Mouse (Mus musculus) monocyte, adult 5-6 weeks (primary cell): ENCODE measurements around the gene Olfr684. TPM values are rescaled to one million over a fixed set of nuclear protein-coding genes. Genes with fewer than 3 reads are reported as not detected.

Experiments
- ATAC-seq: fragments of 153-309, 156-312 bp; replicated peaks from 2 replicates; pipeline ENCODE4 v1.8.0; 2017; ENCODE audit warnings: mild to moderate bottlenecking; ENCODE audit not compliant: low TSS enrichment, insufficient number of reproducible peaks, severe bottlenecking, poor library complexity, low FRiP score
- total RNA-seq: library from RNA; stranded (forward); fragments of 200-1000, 200-491, 200-594 nt; gene quantifications from 3 replicates; pipeline ENCODE4 v1.2.3, GENCODE M21; 2017

The Olfr684 gene
- total RNA-seq, result not detected in 3 replicates

DNA sequence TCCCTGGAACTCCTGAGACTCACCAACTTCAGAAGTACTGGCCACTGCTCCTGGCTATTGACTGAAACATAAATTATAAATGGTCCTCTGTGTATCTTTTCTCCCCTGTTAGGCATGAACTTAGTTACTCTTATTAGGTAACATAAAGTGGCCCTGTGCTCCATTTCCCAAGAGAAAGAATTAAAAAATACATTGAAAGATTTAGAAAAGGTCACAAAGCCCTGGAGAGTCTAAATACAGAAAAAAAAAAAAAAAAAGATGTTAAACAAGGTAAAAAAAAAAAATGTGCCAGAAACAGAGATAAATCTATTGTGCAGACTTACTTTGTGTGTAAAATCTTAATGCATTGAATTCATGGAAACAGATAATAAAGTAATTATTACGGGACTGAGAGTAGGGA is at the start of gene Olfr684:
Gene Olfr684 (minus strand): TSS at position 101 of the 400 bp plus-strand sequence.
- no peak for ATAC-seq

- no peak for ATAC-seq
Observed at GRCm38 (mm10) chr7:105207385-105207784, 43.9 kb upstream of the Olfr684 start, which contains the start of gene Olfr686. TSS of gene Olfr686 (minus strand) at chr7:105207485.

DNA sequence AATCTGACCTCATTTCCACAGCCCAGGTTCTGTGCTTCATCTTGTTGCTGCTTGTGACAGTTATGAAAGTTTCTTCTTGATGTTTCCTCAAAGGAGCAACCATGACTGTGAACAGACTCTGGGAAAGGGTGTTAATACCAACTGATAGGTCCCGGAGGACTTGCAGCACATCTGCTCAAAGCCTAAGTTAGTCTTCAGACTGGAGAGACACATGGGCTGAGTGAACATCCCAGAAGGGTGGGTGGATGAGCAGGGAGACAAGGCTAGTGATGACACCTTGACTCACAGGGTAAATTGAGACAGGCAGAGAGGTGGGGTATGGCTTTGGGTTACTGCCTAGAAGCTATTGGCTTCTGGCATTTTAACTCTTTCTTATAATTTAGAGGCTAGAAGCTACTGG is 22.5 kb upstream of the Olfr684 start, which contains the start of gene Olfr685:
Gene Olfr685 (minus strand): TSS at position 101 of the 400 bp plus-strand sequence.
- no peak for ATAC-seq

DNA sequence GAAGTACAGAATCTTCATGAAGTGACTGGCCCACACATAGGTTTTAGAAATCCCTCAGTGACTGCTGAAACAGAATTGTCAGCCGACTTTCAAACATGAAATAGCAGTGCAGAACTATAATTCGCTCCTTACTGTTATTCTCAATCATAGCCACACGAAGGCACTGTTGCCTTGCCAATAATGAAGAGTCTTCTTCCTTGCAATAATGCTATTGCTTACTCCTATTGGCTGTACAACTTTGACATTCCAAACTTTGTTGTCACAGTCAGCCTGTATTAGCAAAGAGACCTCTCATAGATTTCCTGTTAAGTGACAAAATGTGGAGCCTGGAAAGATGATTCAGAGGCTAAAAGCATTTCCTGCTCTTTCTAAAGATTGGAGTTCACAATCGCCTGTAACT is 7.3 kb upstream of the Olfr684 start:
- ATAC-seq, result no peak

GRCm38 (mm10) chr7:105146912-105147311 is 16.5 kb downstream of the Olfr684 start, which contains the start of gene Olfr683:
TSS of gene Olfr683 (minus strand) at chr7:105147012.
- ATAC-seq, result no peak

DNA sequence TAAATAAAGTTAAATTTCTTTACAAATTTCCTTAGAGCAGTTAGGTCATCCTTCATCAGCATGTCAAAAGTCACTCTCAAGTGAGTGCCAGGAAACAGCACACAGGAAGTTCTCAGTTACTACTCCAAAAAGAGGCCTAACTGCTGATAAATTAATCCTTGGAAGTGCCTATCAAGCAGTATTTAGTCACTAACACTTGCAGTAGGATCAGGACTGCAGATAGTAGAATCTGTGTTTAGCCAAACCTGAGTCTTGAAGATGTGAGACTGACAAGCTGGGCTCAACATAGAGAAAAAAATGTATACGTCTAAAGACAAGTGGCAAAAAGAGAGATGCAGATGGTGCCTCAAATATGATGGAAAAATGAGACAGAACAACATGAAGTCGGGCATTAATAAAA is 22.2 kb downstream of the Olfr684 start:
- no peak for ATAC-seq

GRCm38 (mm10) chr7:105116536-105116935 is 46.9 kb downstream of the Olfr684 start, which contains the start of gene Olfr681:
TSS of gene Olfr681 (plus strand) at chr7:105116836.
- ATAC-seq, result no peak

Other genes with a start within 250 kb of the Olfr684 start
- not detected in 3 replicates for gene Olfr667, start 242.2 kb downstream of the Olfr684 start, total RNA-seq
- gene Olfr668, start 235.6 kb downstream of the Olfr684 start, total RNA-seq, result not detected in 3 replicates
- not detected in 3 replicates for gene Olfr669, start 229.4 kb downstream of the Olfr684 start, total RNA-seq
- gene Olfr670, start 201.0 kb downstream of the Olfr684 start, total RNA-seq, result not detected in 3 replicates
- not detected in 3 replicates for gene Olfr671, start 184.5 kb downstream of the Olfr684 start, total RNA-seq
- not detected in 3 replicates for gene Olfr672, start 161.6 kb downstream of the Olfr684 start, total RNA-seq
- gene Olfr675, start 135.2 kb downstream of the Olfr684 start, total RNA-seq, result not detected in 3 replicates
- gene Olfr676, start 131.0 kb downstream of the Olfr684 start, total RNA-seq, result not detected in 3 replicates
- gene Olfr677, start 112.3 kb downstream of the Olfr684 start, total RNA-seq, result not detected in 3 replicates
- gene Olfr678, start 99.2 kb downstream of the Olfr684 start, total RNA-seq, result not detected in 3 replicates
- not detected in 3 replicates for gene Olfr679, start 82.4 kb downstream of the Olfr684 start, total RNA-seq
- gene Olfr680-ps1, start 70.8 kb downstream of the Olfr684 start, total RNA-seq, result not detected in 3 replicates
- not detected in 3 replicates for gene Olfr681, start 46.8 kb downstream of the Olfr684 start, total RNA-seq
- not detected in 3 replicates for gene Olfr683, start 16.6 kb downstream of the Olfr684 start, total RNA-seq
- not detected in 3 replicates for gene Olfr685, start 22.4 kb upstream of the Olfr684 start, total RNA-seq
- gene Olfr686, start 43.8 kb upstream of the Olfr684 start, total RNA-seq, result not detected in 3 replicates
- not detected in 3 replicates for gene Olfr688, start 124.4 kb upstream of the Olfr684 start, total RNA-seq
- not detected in 3 replicates for gene Olfr689, start 147.5 kb upstream of the Olfr684 start, total RNA-seq
- 0.39 TPM in 1 of 3 replicates, not detected in the others for gene Olfr690, start 170.5 kb upstream of the Olfr684 start, total RNA-seq
- not detected in 3 replicates for gene Olfr691, start 178.6 kb upstream of the Olfr684 start, total RNA-seq
- gene Olfr692, start 204.6 kb upstream of the Olfr684 start, total RNA-seq, result not detected in 3 replicates
- gene Gm5901, start 211.4 kb upstream of the Olfr684 start, total RNA-seq, result not detected in 3 replicates
- gene Fam160a2, start 236.4 kb upstream of the Olfr684 start, total RNA-seq, result 11.8 to 20.1 TPM (median 19.5 TPM) in 3 replicates
- gene Cnga4, start 240.9 kb upstream of the Olfr684 start, total RNA-seq, result not detected in 3 replicates